Mouse (Mus musculus): Measurements from ENCODE around the gene Phactr2.

DNA sequence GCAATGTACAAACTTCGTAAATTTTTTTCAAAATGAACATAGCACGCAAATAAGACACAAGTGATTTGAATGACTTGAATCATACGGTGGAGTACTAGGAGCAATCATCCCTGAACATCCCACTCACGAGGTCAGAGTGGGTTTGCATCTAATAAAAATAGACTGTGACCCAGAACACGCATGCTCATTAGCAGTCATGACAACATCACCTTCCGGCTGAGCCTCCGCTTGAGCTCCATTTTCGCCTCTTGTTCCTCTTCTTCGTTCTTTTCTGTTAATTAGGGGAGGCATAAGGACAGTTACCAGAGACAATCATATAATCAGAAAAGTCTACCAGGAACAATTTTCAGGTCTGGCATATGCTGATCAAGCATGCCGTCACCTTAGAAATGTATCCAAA, 240.3 kb downstream of the Phactr2 start:
- TF ChIP-seq EP300 (optimal IDR thresholded peaks at IDR 0.05): no peak
- TF ChIP-seq CTCF (IDR thresholded peaks at IDR 0.05; ENCODE audit: low read depth): no peak

All from stomach, postnatal 0 days (tissue).